Mouse (Mus musculus): ENCODE results near the gene Mlx. TPM values are rescaled to one million over a fixed set of nuclear protein-coding genes. Genes with fewer than 3 reads are reported as not detected.

The Mlx gene
- total RNA-seq, 1 experiment = 42.0 TPM

GRCm38 (mm10) chr11:101057860-101058259 is 29.2 kb upstream of the Mlx start:
- TF ChIP-seq ZNF384 (IDR thresholded peaks at IDR 0.05; ENCODE audit: low read depth, low read length) (no peak), CHD2 (IDR thresholded peaks at IDR 0.05; ENCODE audit: low read depth, low read length) (no peak), HCFC1 (IDR thresholded peaks at IDR 0.05; ENCODE audit: borderline replicate concordance, insufficient read depth, low read length) (no peak), ZC3H11A (IDR thresholded peaks at IDR 0.05; ENCODE audit: borderline replicate concordance, low read depth, low read length) (no peak), MAFK (IDR thresholded peaks at IDR 0.05; ENCODE audit: insufficient read depth, low read depth, low read length) (no peak)
- H3K27ac ChIP-seq (ENCODE audit: insufficient read depth, low read depth, low read length, poor library complexity, severe bottlenecking) = no peak overlapping the region
- no peak overlapping the region for H3K4me3 ChIP-seq (ENCODE audit: insufficient read depth in 1 of 2, low read depth in 1 of 2, low read length in 2 of 2, poor library complexity in 1 of 2, severe bottlenecking in 1 of 2)
- no peak overlapping the region for H3K9ac ChIP-seq (ENCODE audit: insufficient read depth, low read depth, low read length, poor library complexity, severe bottlenecking)
- H3K4me1 ChIP-seq (ENCODE audit: control insufficient read depth in 2 of 2, insufficient read depth in 2 of 2, low read length in 2 of 2, poor library complexity in 1 of 2) = peaks cover 5 to 23% of the 10 kb centered on the region in 2 experiments
- H3K36me3 ChIP-seq (ENCODE audit: control insufficient read depth, insufficient read depth, low read length, poor library complexity, severe bottlenecking) = peaks cover 2% of the 10 kb centered on the region; the same call in 1 of the 2 replicates
- in situ Hi-C loops (cut with MboI; ENCODE audit: low sequenced_read_pairs in 2 of 2, unreplicated experiment in 2 of 2) = loop anchor here in 1 of 2 experiments (5.0 kb wide), 1 partner anchor 76 kb away; no protein-coding TSS in a partner anchor
- H3K9me3 ChIP-seq (ENCODE audit: control insufficient read depth, insufficient read depth, low read depth, low read length) = no peaks in the 10 kb centered on the region
- peak; percentile 81 for DNase-seq (ENCODE audit: low read depth, low spot score)

GRCm38 (mm10) chr11:101058726-101059125 is 28.4 kb upstream of the Mlx start:
- Histone ChIP-seq H3K36me3 (ENCODE audit: control insufficient read depth, insufficient read depth, low read length, poor library complexity, severe bottlenecking) (peaks cover 2% of the 10 kb centered on the region; the same call in 1 of the 2 replicates), H3K4me1 (ENCODE audit: control insufficient read depth in 2 of 2, insufficient read depth in 2 of 2, low read length in 2 of 2, poor library complexity in 1 of 2) (peaks cover 6 to 31% of the 10 kb centered on the region in 2 experiments), H3K27ac (ENCODE audit: insufficient read depth, low read depth, low read length, poor library complexity, severe bottlenecking) (no peak overlapping the region), H3K9ac (ENCODE audit: insufficient read depth, low read depth, low read length, poor library complexity, severe bottlenecking) (no peak overlapping the region; the same call in 1 of the 2 replicates), H3K9me3 (ENCODE audit: control insufficient read depth, insufficient read depth, low read depth, low read length) (no peaks in the 10 kb centered on the region), H3K4me3 (ENCODE audit: insufficient read depth in 1 of 2, low read depth in 1 of 2, low read length in 2 of 2, poor library complexity in 1 of 2, severe bottlenecking in 1 of 2) (no peak overlapping the region)
- DNase-seq (ENCODE audit: low read depth, low spot score) = no peak
- TF ChIP-seq HCFC1 (IDR thresholded peaks at IDR 0.05; ENCODE audit: borderline replicate concordance, insufficient read depth, low read length) = no peak
- TF ChIP-seq MAFK (IDR thresholded peaks at IDR 0.05; ENCODE audit: insufficient read depth, low read depth, low read length) = no peak
- in situ Hi-C loops (cut with MboI; ENCODE audit: low sequenced_read_pairs in 2 of 2, unreplicated experiment in 2 of 2) = loop anchor here in 1 of 2 experiments (5.0 kb wide), 1 partner anchor 76 kb away; no protein-coding TSS in a partner anchor

GRCm38 (mm10) chr11:101059473-101059872 is 27.6 kb upstream of the Mlx start:
- Histone ChIP-seq H3K4me3 (ENCODE audit: insufficient read depth in 1 of 2, low read depth in 1 of 2, low read length in 2 of 2, poor library complexity in 1 of 2, severe bottlenecking in 1 of 2) (no peak overlapping the region), H3K9ac (ENCODE audit: insufficient read depth, low read depth, low read length, poor library complexity, severe bottlenecking) (no peak overlapping the region), H3K36me3 (ENCODE audit: control insufficient read depth, insufficient read depth, low read length, poor library complexity, severe bottlenecking) (peaks cover 2% of the 10 kb centered on the region; the same call in 1 of the 2 replicates), H3K4me1 (ENCODE audit: control insufficient read depth in 2 of 2, insufficient read depth in 2 of 2, low read length in 2 of 2, poor library complexity in 1 of 2) (peaks cover 7 to 35% of the 10 kb centered on the region in 2 experiments), H3K27ac (ENCODE audit: insufficient read depth, low read depth, low read length, poor library complexity, severe bottlenecking) (no peak overlapping the region), H3K9me3 (ENCODE audit: control insufficient read depth, insufficient read depth, low read depth, low read length) (no peaks in the 10 kb centered on the region)
- TF ChIP-seq CHD2 (IDR thresholded peaks at IDR 0.05; ENCODE audit: low read depth, low read length) = no peak
- TF ChIP-seq ZC3H11A (IDR thresholded peaks at IDR 0.05; ENCODE audit: borderline replicate concordance, low read depth, low read length) = no peak
- TF ChIP-seq MAFK (IDR thresholded peaks at IDR 0.05; ENCODE audit: insufficient read depth, low read depth, low read length) = no peak
- TF ChIP-seq HCFC1 (IDR thresholded peaks at IDR 0.05; ENCODE audit: borderline replicate concordance, insufficient read depth, low read length) = no peak
- no peak for TF ChIP-seq ZNF384 (IDR thresholded peaks at IDR 0.05; ENCODE audit: low read depth, low read length)
- in situ Hi-C loops (cut with MboI; ENCODE audit: low sequenced_read_pairs in 2 of 2, unreplicated experiment in 2 of 2) = loop anchor here in 1 of 2 experiments (5.0 kb wide), 1 partner anchor 77 kb away; no protein-coding TSS in a partner anchor
- no peak for DNase-seq (ENCODE audit: low read depth, low spot score)

GRCm38 (mm10) chr11:101060126-101060525 is 27.0 kb upstream of the Mlx start:
- peaks cover 2% of the 10 kb centered on the region; the same call in 1 of the 2 replicates for H3K36me3 ChIP-seq (ENCODE audit: control insufficient read depth, insufficient read depth, low read length, poor library complexity, severe bottlenecking)
- DNase-seq (ENCODE audit: low read depth, low spot score) = no peak
- no peak for TF ChIP-seq MAFK (IDR thresholded peaks at IDR 0.05; ENCODE audit: insufficient read depth, low read depth, low read length)
- TF ChIP-seq HCFC1 (IDR thresholded peaks at IDR 0.05; ENCODE audit: borderline replicate concordance, insufficient read depth, low read length) = no peak
- no peaks in the 10 kb centered on the region for H3K9me3 ChIP-seq (ENCODE audit: control insufficient read depth, insufficient read depth, low read depth, low read length)
- no peak overlapping the region for H3K27ac ChIP-seq (ENCODE audit: insufficient read depth, low read depth, low read length, poor library complexity, severe bottlenecking)
- no peak overlapping the region for H3K4me3 ChIP-seq (ENCODE audit: insufficient read depth in 1 of 2, low read depth in 1 of 2, low read length in 2 of 2, poor library complexity in 1 of 2, severe bottlenecking in 1 of 2)
- no peak overlapping the region for H3K9ac ChIP-seq (ENCODE audit: insufficient read depth, low read depth, low read length, poor library complexity, severe bottlenecking)
- in situ Hi-C loops (cut with MboI; ENCODE audit: low sequenced_read_pairs in 2 of 2, unreplicated experiment in 2 of 2) = loop anchor here in 1 of 2 experiments (10.0 kb wide), 1 partner anchor 75 kb away; no protein-coding TSS in a partner anchor
- peaks cover 5 to 35% of the 10 kb centered on the region in 2 experiments for H3K4me1 ChIP-seq (ENCODE audit: control insufficient read depth in 2 of 2, insufficient read depth in 2 of 2, low read length in 2 of 2, poor library complexity in 1 of 2)

- Histone ChIP-seq H3K27ac (ENCODE audit: insufficient read depth, low read depth, low read length, poor library complexity, severe bottlenecking) (no peak overlapping the region), H3K9me3 (ENCODE audit: control insufficient read depth, insufficient read depth, low read depth, low read length) (no peaks in the 10 kb centered on the region), H3K4me3 (ENCODE audit: insufficient read depth in 1 of 2, low read depth in 1 of 2, low read length in 2 of 2, poor library complexity in 1 of 2, severe bottlenecking in 1 of 2) (no peak overlapping the region), H3K9ac (ENCODE audit: insufficient read depth, low read depth, low read length, poor library complexity, severe bottlenecking) (no peak overlapping the region), H3K36me3 (ENCODE audit: control insufficient read depth, insufficient read depth, low read length, poor library complexity, severe bottlenecking) (peaks cover 2% of the 10 kb centered on the region; the same call in 1 of the 2 replicates), H3K4me1 (ENCODE audit: control insufficient read depth in 2 of 2, insufficient read depth in 2 of 2, low read length in 2 of 2, poor library complexity in 1 of 2) (peaks cover 5 to 31% of the 10 kb centered on the region in 2 experiments)
- DNase-seq (ENCODE audit: low read depth, low spot score) = no peak
- no peak for TF ChIP-seq ZC3H11A (IDR thresholded peaks at IDR 0.05; ENCODE audit: borderline replicate concordance, low read depth, low read length)
- no peak for TF ChIP-seq ZNF384 (IDR thresholded peaks at IDR 0.05; ENCODE audit: low read depth, low read length)
- TF ChIP-seq HCFC1 (IDR thresholded peaks at IDR 0.05; ENCODE audit: borderline replicate concordance, insufficient read depth, low read length) = no peak
- TF ChIP-seq CHD2 (IDR thresholded peaks at IDR 0.05; ENCODE audit: low read depth, low read length) = no peak
- no peak for TF ChIP-seq MAFK (IDR thresholded peaks at IDR 0.05; ENCODE audit: insufficient read depth, low read depth, low read length)
- in situ Hi-C loops (cut with MboI; ENCODE audit: low sequenced_read_pairs in 2 of 2, unreplicated experiment in 2 of 2) = loop anchor here in 1 of 2 experiments (10.0 kb wide), 1 partner anchor 76 kb away; no protein-coding TSS in a partner anchor
These were observed 26.0 kb upstream of the Mlx start for GRCm38 (mm10) chr11:101061049-101061448.
